Mouse (Mus musculus): ENCODE measurements around the gene Wfdc16. TPM values are rescaled to one million over a fixed set of nuclear protein-coding genes. Genes with fewer than 3 reads are reported as not detected.

Gene Wfdc16
- total RNA-seq (2023), result not detected

DNA sequence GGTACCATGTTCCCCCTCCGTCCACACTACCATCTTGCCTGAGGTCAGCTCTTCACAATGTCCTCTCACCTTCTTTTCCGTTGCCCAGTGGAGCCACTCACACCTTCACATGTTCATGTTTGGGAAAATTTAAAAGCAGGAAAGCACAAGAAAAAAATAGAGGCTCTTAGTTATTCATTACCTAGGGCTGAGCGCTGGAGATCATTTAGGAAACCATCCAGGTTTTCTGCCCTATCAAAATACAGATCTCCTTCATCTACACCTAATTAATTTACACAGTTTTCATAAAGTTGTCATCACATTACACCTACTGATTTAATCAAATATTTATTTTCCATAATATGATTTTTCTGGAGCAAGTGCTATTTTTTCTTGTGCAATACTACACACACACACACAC is at the start of gene Wfdc16:
Gene Wfdc16 (minus strand): TSS at position 101 of the 400 bp plus-strand sequence.

GRCm38 (mm10) chr2:164684807-164685206 is 46.2 kb upstream of the Wfdc16 start, which contains the start of gene Wfdc13:
Wfdc13 (plus strand) TSS chr2:164685107.

GRCm38 (mm10) chr2:164673987-164674386 is 35.4 kb upstream of the Wfdc16 start, which contains the start of gene Wfdc11:
Wfdc11 (minus strand) TSS chr2:164674087.

GRCm38 (mm10) chr2:164656483-164656882 is 17.9 kb upstream of the Wfdc16 start, which contains the start of gene Wfdc9:
Wfdc9 (minus strand) TSS chr2:164656583.

DNA sequence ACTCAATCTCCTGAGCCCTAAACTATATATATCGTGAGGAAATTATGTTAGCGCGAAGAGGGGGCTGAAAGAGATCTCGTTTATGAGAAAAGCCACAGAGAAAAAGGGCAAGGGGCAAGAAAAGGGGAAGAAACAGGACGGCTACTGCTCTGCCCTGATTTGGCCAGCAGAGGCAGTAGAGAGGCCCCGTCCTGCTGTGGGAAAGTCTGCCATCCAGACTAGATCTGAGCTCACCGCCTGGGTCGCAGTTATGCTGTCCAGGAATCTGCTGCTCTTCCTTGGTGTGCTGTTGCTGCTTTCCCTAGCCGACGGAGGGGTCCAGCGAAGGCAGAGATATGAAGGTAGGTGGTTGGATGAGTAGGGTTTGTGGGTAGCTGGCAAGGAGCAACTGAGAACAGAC is 17.3 kb upstream of the Wfdc16 start, which contains the start of gene Wfdc10:
Gene Wfdc10 (plus strand): TSS at position 189 of the 400 bp plus-strand sequence.

GRCm38 (mm10) chr2:164613471-164613870 is 25.1 kb downstream of the Wfdc16 start, which contains the start of the genes Wfdc6b and Wfdc8:
Wfdc6b (plus strand) TSS chr2:164613522.
Wfdc8 (minus strand) TSS chr2:164613626.

DNA sequence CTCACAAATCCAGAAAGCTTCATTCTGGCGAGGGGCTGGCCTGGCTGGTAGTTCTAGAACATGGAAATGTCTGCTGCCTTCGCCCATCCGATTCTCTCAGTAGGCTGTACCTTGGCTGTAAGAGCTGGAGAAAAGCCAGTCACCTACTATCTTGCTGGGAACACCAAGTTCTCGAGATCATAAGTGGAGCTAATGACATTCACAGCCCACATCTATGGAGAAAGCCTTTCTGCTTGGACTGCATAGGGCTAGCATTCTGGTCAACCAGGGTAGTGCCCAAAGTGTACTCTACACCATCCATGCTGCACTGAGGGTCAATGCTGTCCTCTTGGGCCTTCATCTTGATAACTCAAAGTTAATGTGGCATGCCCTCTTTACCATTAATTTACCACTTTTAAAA is 45.1 kb downstream of the Wfdc16 start, which contains the start of gene Eppin:
Gene Eppin (minus strand): TSS at position 101 of the 400 bp plus-strand sequence.

GRCm38 (mm10) chr2:164585025-164585725 is 53.4 kb downstream of the Wfdc16 start, which contains the start of gene Wfdc6a:
Wfdc6a (minus strand) TSS chr2:164585447.

Other genes starting within 250 kb of the Wfdc16 start
- gene Slpi, start 249.7 kb downstream of the Wfdc16 start, total RNA-seq (2023), result 1 to 10 TPM; 6.9 to 9.3 TPM
- gene Rbpjl, start 235.7 kb downstream of the Wfdc16 start, total RNA-seq (2023), result not detected
- not detected for gene Matn4, start 233.6 kb downstream of the Wfdc16 start, total RNA-seq (2023)
- 1 to 10 TPM; 3.3 to 3.8 TPM for gene Sdc4, start 194.9 kb downstream of the Wfdc16 start, total RNA-seq (2023)
- 10 to 100 TPM; 54.0 to 59.5 TPM for gene Sys1, start 181.8 kb downstream of the Wfdc16 start, total RNA-seq (2023)
- gene Gm20458, start 177.8 kb downstream of the Wfdc16 start, total RNA-seq (2023), result not detected
- gene Trp53tg5, start 165.1 kb downstream of the Wfdc16 start, total RNA-seq (2023), result not detected
- gene Dbndd2, start 152.7 kb downstream of the Wfdc16 start, total RNA-seq (2023), result 10 to 100 TPM in 1 of 2 experiments, 1 to 10 TPM in 1; 9.3 to 13.0 TPM
- 10 to 100 TPM; 67.3 to 77.4 TPM for gene Pigt, start 141.3 kb downstream of the Wfdc16 start, total RNA-seq (2023)
- gene Wfdc2, start 76.4 kb downstream of the Wfdc16 start, total RNA-seq (2023), result not detected
- not detected for gene Spint3, start 65.3 kb downstream of the Wfdc16 start, total RNA-seq (2023)
- not detected for gene Wfdc6a, start 53.3 kb downstream of the Wfdc16 start, total RNA-seq (2023)
- not detected for gene Eppin, start 45.2 kb downstream of the Wfdc16 start, total RNA-seq (2023)
- not detected for gene Wfdc6b, start 25.3 kb downstream of the Wfdc16 start, total RNA-seq (2023)
- not detected for gene Wfdc8, start 25.2 kb downstream of the Wfdc16 start, total RNA-seq (2023)
- gene Wfdc10, start 17.2 kb upstream of the Wfdc16 start, total RNA-seq (2023), result not detected
- not detected for gene Wfdc9, start 17.8 kb upstream of the Wfdc16 start, total RNA-seq (2023)
- not detected for gene Wfdc11, start 35.3 kb upstream of the Wfdc16 start, total RNA-seq (2023)
- not detected for gene Wfdc13, start 46.3 kb upstream of the Wfdc16 start, total RNA-seq (2023)
- not detected for gene Spint4, start 59.7 kb upstream of the Wfdc16 start, total RNA-seq (2023)
- not detected for gene Spint5, start 76.5 kb upstream of the Wfdc16 start, total RNA-seq (2023)
- gene Wfdc3, start 107.1 kb upstream of the Wfdc16 start, total RNA-seq (2023), result under 1 TPM in 1 of 2 experiments, not detected in 1; 0.36 TPM
- 10 to 100 TPM; 41.7 to 46.9 TPM for gene Dnttip1, start 107.2 kb upstream of the Wfdc16 start, total RNA-seq (2023)
- gene Ube2c, start 131.1 kb upstream of the Wfdc16 start, total RNA-seq (2023), result 1 to 10 TPM; 2.9 to 9.5 TPM
- gene Tnnc2, start 141.2 kb upstream of the Wfdc16 start, total RNA-seq (2023), result not detected
- gene Snx21, start 147.0 kb upstream of the Wfdc16 start, total RNA-seq (2023), result under 1 TPM; 0.33 to 0.96 TPM
- 10 to 100 TPM; 51.6 to 59.8 TPM for gene Acot8, start 166.1 kb upstream of the Wfdc16 start, total RNA-seq (2023)
- 1 to 10 TPM; 3.4 to 3.6 TPM for gene Zswim3, start 166.3 kb upstream of the Wfdc16 start, total RNA-seq (2023)
- gene Zswim1, start 183.9 kb upstream of the Wfdc16 start, total RNA-seq (2023), result 10 to 100 TPM; 11.1 to 11.2 TPM
- gene Spata25, start 189.7 kb upstream of the Wfdc16 start, total RNA-seq (2023), result not detected
- gene Ctsa, start 194.1 kb upstream of the Wfdc16 start, total RNA-seq (2023), result 100 to 1,000 TPM; 118 to 128 TPM
- 1 to 10 TPM; 1.1 to 1.7 TPM for gene Neurl2, start 194.7 kb upstream of the Wfdc16 start, total RNA-seq (2023)
- 1 to 10 TPM; 5.7 to 6.9 TPM for gene Pltp, start 218.9 kb upstream of the Wfdc16 start, total RNA-seq (2023)
- gene Pcif1, start 240.5 kb upstream of the Wfdc16 start, total RNA-seq (2023), result 100 to 1,000 TPM in 1 of 2 experiments, 10 to 100 TPM in 1; 83.5 to 104 TPM